Mouse (Mus musculus): Measurements from ENCODE around the gene Ptbp3. TPM values are rescaled to one million over a fixed set of nuclear protein-coding genes. Genes with fewer than 3 reads are reported as not detected.

Ptbp3 gene
- polyA plus RNA-seq, 1 experiment from 2014 or later, result 47.8 TPM

- Histone ChIP-seq H3K27ac (no peak overlapping the region), H3K27me3 (no peaks in the 10 kb centered on the region), H3K9me3 (no peaks in the 10 kb centered on the region), H3K4me2 (no peak overlapping the region), H3K9ac (no peak overlapping the region), H3K36me3 (no peaks in the 10 kb centered on the region), H3K4me3 (no peak overlapping the region), H3K4me1 (peaks cover 5% of the 10 kb centered on the region; the same call in 1 of the 2 replicates)
- WGBS, result 82% methylated on average over 1 of the region's 1 CpGs
- ATAC-seq (ENCODE audit: insufficient number of reproducible peaks, low FRiP score, low TSS enrichment, low read depth), result no peak
Observed at GRCm38 (mm10) chr4:59551901-59552300, 2.7 kb upstream of the Ptbp3 start.

GRCm38 (mm10) chr4:59549977-59550560 lies 905 bp upstream of the Ptbp3 start:
- H3K9me3 ChIP-seq, result no peaks in the 10 kb centered on the region
- peaks cover 5% of the 10 kb centered on the region; the same call in 1 of the 2 replicates for H3K4me1 ChIP-seq
- H3K9ac ChIP-seq, result peak overlapping the region; percentile 69
- WGBS, result 8% methylated on average over 11 of the region's 11 CpGs
- no peak for ATAC-seq (ENCODE audit: insufficient number of reproducible peaks, low FRiP score, low TSS enrichment, low read depth)
- no peaks in the 10 kb centered on the region for H3K27me3 ChIP-seq
- H3K4me3 ChIP-seq, result peak overlapping the region; percentile 93
- H3K4me2 ChIP-seq, result peak overlapping the region; percentile 82
- H3K36me3 ChIP-seq, result no peaks in the 10 kb centered on the region
- peak overlapping the region; percentile 89; the same call in 1 of the 2 replicates for H3K27ac ChIP-seq

GRCm38 (mm10) chr4:59548560-59549174 lies 497 bp downstream of the Ptbp3 start:
- H3K9me3 ChIP-seq, result no peaks in the 10 kb centered on the region
- H3K36me3 ChIP-seq, result no peaks in the 10 kb centered on the region
- H3K27me3 ChIP-seq, result no peaks in the 10 kb centered on the region
- H3K9ac ChIP-seq, result peak overlapping the region; percentile 84
- peaks cover 5% of the 10 kb centered on the region; the same call in 1 of the 2 replicates for H3K4me1 ChIP-seq
- H3K4me2 ChIP-seq, result peak overlapping the region; percentile 82
- H3K4me3 ChIP-seq, result peak overlapping the region; percentile 93
- peak overlapping the region; percentile 96 for H3K27ac ChIP-seq
- under 1% methylated on average over 83 of the region's 83 CpGs for WGBS
- ATAC-seq (ENCODE audit: insufficient number of reproducible peaks, low FRiP score, low TSS enrichment, low read depth), result peak; percentile 53

- peak overlapping the region; percentile 93 for H3K4me3 ChIP-seq
- no peaks in the 10 kb centered on the region for H3K27me3 ChIP-seq
- 3% methylated on average over 18 of the region's 18 CpGs for WGBS
- peaks cover 5% of the 10 kb centered on the region; the same call in 1 of the 2 replicates for H3K4me1 ChIP-seq
- peak overlapping the region; percentile 82 for H3K4me2 ChIP-seq
- peak overlapping the region; percentile 96 for H3K27ac ChIP-seq
- peak overlapping the region; percentile 84 for H3K9ac ChIP-seq
- H3K36me3 ChIP-seq, result no peaks in the 10 kb centered on the region
- no peaks in the 10 kb centered on the region for H3K9me3 ChIP-seq
- ATAC-seq (ENCODE audit: insufficient number of reproducible peaks, low FRiP score, low TSS enrichment, low read depth), result no peak
Observed at GRCm38 (mm10) chr4:59548011-59548559, 1.1 kb downstream of the Ptbp3 start.

GRCm38 (mm10) chr4:59547136-59547889 lies 1.9 kb downstream of the Ptbp3 start:
- Histone ChIP-seq H3K27ac (no peak overlapping the region), H3K9ac (no peak overlapping the region), H3K27me3 (no peaks in the 10 kb centered on the region), H3K4me1 (peaks cover 5% of the 10 kb centered on the region; the same call in 1 of the 2 replicates), H3K36me3 (no peaks in the 10 kb centered on the region), H3K9me3 (no peaks in the 10 kb centered on the region), H3K4me2 (peak overlapping the region; percentile 82), H3K4me3 (peak overlapping the region; percentile 93)
- 20% methylated on average over 11 of the region's 11 CpGs for WGBS
- ATAC-seq (ENCODE audit: insufficient number of reproducible peaks, low FRiP score, low TSS enrichment, low read depth), result no peak

GRCm38 (mm10) chr4:59546285-59547071 lies 2.7 kb downstream of the Ptbp3 start:
- WGBS, result 50% methylated on average over 7 of the region's 7 CpGs

GRCm38 (mm10) chr4:59544654-59545053 lies 4.5 kb downstream of the Ptbp3 start:
- no peaks in the 10 kb centered on the region for H3K27me3 ChIP-seq
- no peak overlapping the region for H3K4me2 ChIP-seq
- no peak overlapping the region for H3K27ac ChIP-seq
- no peak overlapping the region for H3K9ac ChIP-seq
- no peak for ATAC-seq (ENCODE audit: insufficient number of reproducible peaks, low FRiP score, low TSS enrichment, low read depth)
- 71% methylated on average over 2 of the region's 2 CpGs for WGBS
- peaks cover 5% of the 10 kb centered on the region; the same call in 1 of the 2 replicates for H3K4me1 ChIP-seq
- H3K9me3 ChIP-seq, result no peaks in the 10 kb centered on the region
- H3K36me3 ChIP-seq, result no peaks in the 10 kb centered on the region
- no peak overlapping the region for H3K4me3 ChIP-seq

More at GRCm38 (mm10) chr4:59546285-59547071, 2.7 kb downstream of the Ptbp3 start:
- H3K27me3 ChIP-seq, result no peaks in the 10 kb centered on the region
- H3K4me3 ChIP-seq, result no peak overlapping the region
- no peak overlapping the region for H3K4me2 ChIP-seq
- H3K9me3 ChIP-seq, result no peaks in the 10 kb centered on the region
- peaks cover 5% of the 10 kb centered on the region; the same call in 1 of the 2 replicates for H3K4me1 ChIP-seq
- ATAC-seq (ENCODE audit: insufficient number of reproducible peaks, low FRiP score, low TSS enrichment, low read depth), result no peak
- H3K9ac ChIP-seq, result no peak overlapping the region
- H3K36me3 ChIP-seq, result no peaks in the 10 kb centered on the region
- no peak overlapping the region for H3K27ac ChIP-seq

- Histone ChIP-seq H3K4me1 (peaks cover 5% of the 10 kb centered on the region; the same call in 1 of the 2 replicates), H3K4me2 (no peak overlapping the region), H3K27ac (no peak overlapping the region), H3K9me3 (no peaks in the 10 kb centered on the region), H3K36me3 (no peaks in the 10 kb centered on the region), H3K9ac (no peak overlapping the region), H3K4me3 (no peak overlapping the region), H3K27me3 (no peaks in the 10 kb centered on the region)
- no peak for ATAC-seq (ENCODE audit: insufficient number of reproducible peaks, low FRiP score, low TSS enrichment, low read depth)
Observed at GRCm38 (mm10) chr4:59543006-59543405, 6.2 kb downstream of the Ptbp3 start.

GRCm38 (mm10) chr4:59536281-59536680 lies 12.9 kb downstream of the Ptbp3 start:
- Histone ChIP-seq H3K27me3 (no peaks in the 10 kb centered on the region), H3K9ac (no peak overlapping the region), H3K27ac (no peak overlapping the region), H3K4me3 (no peak overlapping the region), H3K9me3 (no peaks in the 10 kb centered on the region), H3K4me1 (no peaks in the 10 kb centered on the region), H3K36me3 (no peaks in the 10 kb centered on the region), H3K4me2 (no peak overlapping the region)
- no peak for ATAC-seq (ENCODE audit: insufficient number of reproducible peaks, low FRiP score, low TSS enrichment, low read depth)
- WGBS, result 89% methylated on average over 1 of the region's 1 CpGs

GRCm38 (mm10) chr4:59535624-59536023 lies 13.5 kb downstream of the Ptbp3 start:
- no peak for ATAC-seq (ENCODE audit: insufficient number of reproducible peaks, low FRiP score, low TSS enrichment, low read depth)
- Histone ChIP-seq H3K9me3 (no peaks in the 10 kb centered on the region), H3K27ac (no peak overlapping the region), H3K4me1 (no peaks in the 10 kb centered on the region), H3K4me2 (no peak overlapping the region), H3K4me3 (no peak overlapping the region), H3K9ac (no peak overlapping the region), H3K36me3 (no peaks in the 10 kb centered on the region), H3K27me3 (no peaks in the 10 kb centered on the region)

GRCm38 (mm10) chr4:59533268-59533667 lies 15.9 kb downstream of the Ptbp3 start:
- Histone ChIP-seq H3K27ac (no peak overlapping the region), H3K4me3 (no peak overlapping the region), H3K9ac (no peak overlapping the region), H3K36me3 (no peaks in the 10 kb centered on the region), H3K27me3 (no peaks in the 10 kb centered on the region), H3K4me1 (no peaks in the 10 kb centered on the region), H3K4me2 (no peak overlapping the region), H3K9me3 (no peaks in the 10 kb centered on the region)
- ATAC-seq (ENCODE audit: insufficient number of reproducible peaks, low FRiP score, low TSS enrichment, low read depth), result no peak
- WGBS, result 70% methylated on average over 2 of the region's 2 CpGs
